Mouse (Mus musculus): ENCODE measurements around the gene Abi2. TPM values are rescaled to one million over a fixed set of nuclear protein-coding genes. Genes with fewer than 3 reads are reported as not detected.

The Abi2 gene
- total RNA-seq, 2 experiments from 2014 or later: 8.2 to 9.9 TPM

GRCm38 (mm10) chr1:60489660-60490059 is 80.2 kb downstream of the Abi2 start:
- DNase-seq: no peak

- no peak for DNase-seq
Measured at GRCm38 (mm10) chr1:60490510-60490909, 81.1 kb downstream of the Abi2 start.

GRCm38 (mm10) chr1:60492404-60492803 is 83.0 kb downstream of the Abi2 start:
- no peak for DNase-seq

GRCm38 (mm10) chr1:60493421-60493820 is 84.0 kb downstream of the Abi2 start:
- no peak for DNase-seq

GRCm38 (mm10) chr1:60503456-60503855 is 94.0 kb downstream of the Abi2 start:
- no peak for DNase-seq

- DNase-seq: no peak
Measured at GRCm38 (mm10) chr1:60510584-60510983, 101.2 kb downstream of the Abi2 start.

- DNase-seq: no peak
Measured at GRCm38 (mm10) chr1:60530107-60530506, 120.7 kb downstream of the Abi2 start.

- no peak for DNase-seq
Measured at GRCm38 (mm10) chr1:60530636-60531035, 121.2 kb downstream of the Abi2 start.

Other genes with a start within 250 kb of the Abi2 start
- 10 to 100 TPM; 21.6 to 24.5 TPM for gene Nbeal1, start 229.0 kb upstream of the Abi2 start, total RNA-seq (2021)
- gene Cyp20a1, start 66.3 kb upstream of the Abi2 start, total RNA-seq (2021): 1 to 10 TPM; 5.5 to 6.2 TPM
- gene Raph1, start 157.5 kb downstream of the Abi2 start, total RNA-seq (2021): 10 to 100 TPM; 21.8 to 23.3 TPM